Mouse (Mus musculus) stomach, embryonic 14.5 days (tissue): ENCODE results near the gene Ppp1r14a. TPM values are rescaled to one million over a fixed set of nuclear protein-coding genes. Genes with fewer than 3 reads are reported as not detected.

ENCODE experiments used
- ATAC-seq: fragments of 200-750 bp; cut with Nextera tagmentation; 2 replicates; pipeline ENCODE4 v1.8.0; 2017; ENCODE audit warnings: low read depth, moderate TSS enrichment; ENCODE audit not compliant: insufficient number of reproducible peaks, insufficient read depth, low FRiP score
- H3K27ac ChIP-seq: fragments of 300-500 bp; sonication (generic); 2 replicates; pipeline ENCODE4 v1.5.1; 2014; ENCODE audit warnings: mild to moderate bottlenecking, low read length, moderate library complexity, mixed read lengths
- H3K27me3 ChIP-seq: fragments of 300-500 bp; sonication (generic); 2 replicates; pipeline ENCODE4 v1.6.1; 2014; ENCODE audit warnings: low read length, control low read depth, mixed read lengths; ENCODE audit not compliant: control insufficient read depth, insufficient read depth
- H3K36me3 ChIP-seq: fragments of 300-500 bp; sonication (generic); 2 replicates; pipeline ENCODE4 v1.6.1; 2014; ENCODE audit warnings: mild to moderate bottlenecking, control low read depth, low read length, moderate library complexity, mixed read lengths; ENCODE audit not compliant: control insufficient read depth, insufficient read depth
- H3K4me1 ChIP-seq: fragments of 300-500 bp; sonication (generic); 2 replicates; pipeline ENCODE4 v1.6.1; 2014; ENCODE audit warnings: low read length, control low read depth, mixed read lengths; ENCODE audit not compliant: control insufficient read depth, insufficient read depth
- H3K4me2 ChIP-seq: fragments of 300-500 bp; sonication (generic); replicated peaks from 2 replicates; pipeline ENCODE4 v1.6.1; 2014; ENCODE audit warnings: low read depth, low read length, control low read depth
- H3K4me3 ChIP-seq: fragments of 300-500 bp; sonication (generic); 2 replicates; pipeline ENCODE4 v1.5.1; 2014; ENCODE audit warnings: low read depth, low read length, control low read depth
- H3K9ac ChIP-seq: fragments of 300-500 bp; sonication (generic); replicated peaks from 2 replicates; pipeline ENCODE4 v1.6.1; 2014; ENCODE audit warnings: low read depth, mild to moderate bottlenecking, control low read depth, low read length, moderate library complexity, mixed read lengths
- H3K9me3 ChIP-seq: fragments of 300-500 bp; sonication (generic); 2 replicates; pipeline ENCODE4 v1.6.1; 2016; ENCODE audit warnings: low read depth, low read length, control low read depth; ENCODE audit not compliant: control insufficient read depth
- whole genome bisulfite sequencing: fragments of 180-500 bp; shearing (Covaris S2); extraction: QIAGEN DNeasy Blood & Tissue Kit; methylation state at CpG from one replicate; pipeline ENCODE4 v1.1.7; 2014; 5-methylcytosine and 5-hydroxymethylcytosine counted together
- polyA plus RNA-seq: library from polyadenylated mRNA; unstranded; fragments of >200 nt; fragmentation: Nextera tagmentation; extraction: Ambion mirVana; gene quantifications from 2 replicates; pipeline ENCODE4 v1.2.1, GENCODE M21; 2014

The Ppp1r14a gene
- polyA plus RNA-seq, 1 experiment from 2014 or later: 47.4 TPM

DNA sequence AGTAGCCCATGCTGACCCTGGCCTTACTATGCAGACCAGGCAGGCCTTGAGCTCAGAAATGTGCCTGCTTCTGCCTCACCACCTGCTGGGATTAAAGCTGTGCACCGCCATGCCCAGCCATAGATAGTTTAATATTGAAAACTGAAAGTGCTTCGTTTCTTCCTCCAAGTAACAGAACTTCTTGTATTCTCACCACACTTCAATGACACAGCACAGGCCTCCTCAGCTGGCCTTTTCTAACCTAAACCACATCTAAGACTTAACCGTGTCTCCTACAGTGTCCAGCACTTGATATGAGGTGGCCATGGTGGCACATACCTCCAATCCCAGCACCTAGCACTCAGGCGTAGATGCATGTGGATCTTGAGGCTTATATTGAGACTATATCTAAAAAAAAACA lies 18.7 kb upstream of the Ppp1r14a start:
- 80% methylated on average over 4 of the region's 4 CpGs for WGBS
- no peak overlapping the region for H3K4me2 ChIP-seq
- no peaks in the 10 kb centered on the region for H3K36me3 ChIP-seq
- no peaks in the 10 kb centered on the region for H3K9me3 ChIP-seq
- no peak overlapping the region for H3K27ac ChIP-seq
- no peaks in the 10 kb centered on the region for H3K27me3 ChIP-seq
- peaks cover 4% of the 10 kb centered on the region; the same call in 1 of the 2 replicates for H3K4me1 ChIP-seq
- no peak for ATAC-seq
- H3K4me3 ChIP-seq: no peak overlapping the region
- no peak overlapping the region for H3K9ac ChIP-seq

DNA sequence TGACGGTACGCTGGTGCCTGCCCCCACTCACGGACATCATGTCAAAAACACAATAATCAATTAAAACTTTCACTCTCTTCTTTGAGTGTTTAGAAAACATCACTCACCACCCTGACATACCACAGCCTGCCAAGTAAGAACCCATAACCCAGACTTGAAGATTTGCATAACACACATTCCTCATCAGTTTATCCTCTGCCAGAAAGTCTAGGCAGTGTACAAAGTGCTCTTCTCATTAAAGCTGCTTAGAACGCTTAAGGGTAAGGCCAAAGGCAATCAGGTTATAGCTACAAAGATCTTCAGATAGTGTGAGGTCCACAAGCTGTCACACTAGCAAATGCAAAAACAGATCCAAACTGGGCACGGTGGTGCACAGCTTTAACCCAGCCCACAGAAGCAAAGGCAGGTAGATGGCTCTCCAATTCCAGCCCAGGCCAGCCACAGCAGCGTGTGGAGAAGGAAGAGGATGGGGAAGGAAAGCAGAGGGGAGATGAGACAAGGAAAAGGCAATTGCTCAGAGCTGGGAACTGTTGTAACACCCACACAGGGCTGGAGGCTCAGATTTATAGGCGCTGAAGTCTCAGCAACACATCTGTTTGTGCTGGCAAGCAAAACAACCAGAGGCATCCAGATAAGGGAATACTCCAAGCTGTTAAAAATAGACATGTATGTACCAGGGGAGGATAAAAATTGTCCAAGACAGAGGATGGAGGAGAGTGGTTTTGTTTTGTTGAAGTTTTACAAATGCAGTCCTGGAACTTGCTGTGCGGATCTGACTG lies 17.2 kb upstream of the Ppp1r14a start:
- 54% methylated on average over 8 of the region's 8 CpGs for WGBS
- Histone ChIP-seq H3K9ac (no peak overlapping the region), H3K4me1 (peaks cover 8% of the 10 kb centered on the region; the same call in 1 of the 2 replicates), H3K9me3 (no peaks in the 10 kb centered on the region), H3K36me3 (no peaks in the 10 kb centered on the region), H3K4me3 (no peak overlapping the region), H3K4me2 (no peak overlapping the region), H3K27ac (peak overlapping the region; percentile 27; the same call in 1 of the 2 replicates), H3K27me3 (no peaks in the 10 kb centered on the region)
- ATAC-seq: no peak

DNA sequence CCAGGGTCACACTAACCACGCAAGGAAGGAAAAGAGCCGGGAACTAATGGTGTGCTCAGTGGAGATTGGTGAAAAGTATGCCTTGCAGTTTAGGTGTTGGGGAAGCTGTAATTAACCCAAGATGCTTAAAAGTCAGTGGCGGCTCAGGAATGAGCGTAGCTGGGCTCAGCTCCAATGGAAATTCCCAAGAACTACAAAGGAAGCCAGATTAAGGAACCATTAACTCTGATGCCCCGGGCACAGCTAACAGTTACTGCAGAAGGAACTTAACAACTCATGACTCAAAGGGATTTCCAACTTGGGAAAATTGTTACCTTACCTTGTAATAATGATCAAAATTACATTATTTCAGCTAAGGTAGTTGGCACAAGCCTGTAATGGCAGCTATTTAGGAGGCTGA lies 12.4 kb upstream of the Ppp1r14a start:
- Histone ChIP-seq H3K27ac (no peak overlapping the region), H3K9ac (no peak overlapping the region), H3K4me1 (peaks cover 8% of the 10 kb centered on the region; the same call in 1 of the 2 replicates), H3K4me2 (no peak overlapping the region), H3K9me3 (no peaks in the 10 kb centered on the region), H3K27me3 (no peaks in the 10 kb centered on the region), H3K4me3 (no peak overlapping the region), H3K36me3 (no peaks in the 10 kb centered on the region)
- WGBS: 81% methylated on average over 5 of the region's 5 CpGs
- no peak for ATAC-seq

- no peak overlapping the region for H3K4me3 ChIP-seq
- no peaks in the 10 kb centered on the region for H3K36me3 ChIP-seq
- H3K27ac ChIP-seq: no peak overlapping the region
- H3K27me3 ChIP-seq: 0 out of 2 replicates have a peak, but pooled peaks cover 3% of the 10 kb centered on the region
- ATAC-seq: no peak
- no peak overlapping the region for H3K9ac ChIP-seq
- WGBS: 86% methylated on average over 4 of the region's 4 CpGs
- H3K9me3 ChIP-seq: no peaks in the 10 kb centered on the region
- peaks cover 13% of the 10 kb centered on the region; the same call in 1 of the 2 replicates for H3K4me1 ChIP-seq
- no peak overlapping the region for H3K4me2 ChIP-seq
Measured at GRCm38 (mm10) chr7:29277510-29277909, 11.6 kb upstream of the Ppp1r14a start.

DNA sequence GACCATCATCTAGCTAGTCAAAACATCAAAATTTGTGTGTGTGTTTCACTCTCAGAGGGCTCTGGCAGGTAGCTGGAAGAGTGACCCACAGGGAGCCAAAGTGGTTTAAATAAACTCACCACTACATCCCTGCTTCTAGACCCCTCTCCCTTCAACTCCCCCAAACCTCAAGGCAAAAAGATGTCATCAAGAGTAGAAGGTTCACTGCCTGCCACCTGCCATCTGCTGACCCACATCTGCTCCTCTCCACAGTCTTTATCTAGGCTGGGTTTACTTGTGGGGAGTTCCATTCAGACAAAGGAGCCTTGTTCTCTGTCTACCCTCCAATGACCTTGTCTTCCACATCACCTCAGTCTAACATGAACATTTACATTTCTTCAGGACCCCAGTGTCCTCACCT lies 9.8 kb upstream of the Ppp1r14a start:
- ATAC-seq: no peak
- no peaks in the 10 kb centered on the region for H3K9me3 ChIP-seq
- H3K9ac ChIP-seq: no peak overlapping the region
- peaks cover 15% of the 10 kb centered on the region; the same call in 1 of the 2 replicates for H3K4me1 ChIP-seq
- H3K4me2 ChIP-seq: peak overlapping the region; percentile 74; the same call in 1 of the 2 replicates
- no peak overlapping the region for H3K27ac ChIP-seq
- 0 out of 2 replicates have a peak, but pooled peaks cover 6% of the 10 kb centered on the region for H3K27me3 ChIP-seq
- no peak overlapping the region for H3K4me3 ChIP-seq
- no peaks in the 10 kb centered on the region for H3K36me3 ChIP-seq

DNA sequence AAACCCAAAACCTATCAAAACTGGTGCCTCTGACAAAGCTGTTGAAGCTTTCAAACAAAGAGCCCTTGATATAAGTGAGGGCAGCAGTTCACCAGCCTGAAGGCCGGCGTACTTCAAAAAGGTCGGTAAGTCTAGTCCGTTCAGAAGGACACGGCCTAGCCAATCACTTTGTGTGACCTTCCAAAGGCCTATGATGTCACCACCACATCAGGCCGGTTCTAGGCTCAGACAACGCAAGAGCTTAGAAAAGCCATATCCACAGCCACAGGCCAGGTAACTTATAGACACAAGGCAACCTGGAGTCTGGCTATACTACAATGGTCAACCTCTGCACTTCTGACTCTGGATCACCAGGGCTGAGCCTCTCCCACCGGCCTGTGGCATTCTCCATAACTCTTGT lies 9.2 kb upstream of the Ppp1r14a start:
- no peak for ATAC-seq
- Histone ChIP-seq H3K36me3 (no peaks in the 10 kb centered on the region), H3K9me3 (no peaks in the 10 kb centered on the region), H3K27me3 (0 out of 2 replicates have a peak, but pooled peaks cover 6% of the 10 kb centered on the region), H3K9ac (no peak overlapping the region), H3K27ac (no peak overlapping the region), H3K4me2 (peak overlapping the region; percentile 74), H3K4me3 (peak overlapping the region; percentile 48; the same call in 1 of the 2 replicates), H3K4me1 (peaks cover 15% of the 10 kb centered on the region; the same call in 1 of the 2 replicates)
- 46% methylated on average over 8 of the region's 8 CpGs for WGBS

DNA sequence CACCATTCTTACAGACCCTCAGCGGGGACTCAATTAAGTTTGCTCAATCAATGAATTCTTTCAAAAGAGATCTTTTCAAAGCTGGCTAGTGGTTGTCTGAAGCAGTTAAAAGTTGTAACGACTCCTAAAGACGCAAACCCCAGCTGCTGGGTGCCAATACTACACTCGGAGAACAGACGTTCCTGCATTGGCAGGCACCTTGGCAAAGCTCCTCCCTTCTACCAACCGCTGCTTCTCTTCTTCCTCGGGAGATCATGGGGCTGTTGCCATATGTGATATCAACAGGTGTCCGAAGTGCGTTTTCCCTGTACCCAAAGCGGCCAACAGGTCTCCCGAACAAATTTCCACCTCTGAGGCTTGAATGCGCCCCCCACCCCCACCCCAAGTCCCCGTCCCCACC lies 8.3 kb upstream of the Ppp1r14a start:
- Histone ChIP-seq H3K9ac (0 out of 2 replicates have a peak overlapping the region, but pooled peaks have one; percentile 57), H3K4me3 (peak overlapping the region; percentile 48), H3K27me3 (0 out of 2 replicates have a peak, but pooled peaks cover 6% of the 10 kb centered on the region), H3K4me2 (peak overlapping the region; percentile 74), H3K9me3 (no peaks in the 10 kb centered on the region), H3K4me1 (peaks cover 15% of the 10 kb centered on the region; the same call in 1 of the 2 replicates), H3K27ac (no peak overlapping the region), H3K36me3 (no peaks in the 10 kb centered on the region)
- WGBS: 9% methylated on average over 13 of the region's 13 CpGs
- ATAC-seq: no peak

GRCm38 (mm10) chr7:29281201-29282073 lies 7.7 kb upstream of the Ppp1r14a start, which contains the start of gene Spint2:
Gene Spint2 (minus strand): TSS chr7:29281912.
- H3K27me3 ChIP-seq: 0 out of 2 replicates have a peak, but pooled peaks cover 6% of the 10 kb centered on the region
- H3K9me3 ChIP-seq: no peaks in the 10 kb centered on the region
- ATAC-seq: peak; percentile 91
- H3K27ac ChIP-seq: peak within 1 kb of the TSS; percentile 86
- WGBS: under 1% methylated on average over 69 of the region's 80 CpGs
- peaks cover 14% of the 10 kb centered on the region; the same call in 1 of the 2 replicates for H3K4me1 ChIP-seq
- no peaks in the 10 kb centered on the region for H3K36me3 ChIP-seq
- peak within 1 kb of the TSS; percentile 48 for H3K4me3 ChIP-seq
- H3K4me2 ChIP-seq: peak within 1 kb of the TSS; percentile 74
- peak within 1 kb of the TSS; percentile 57 for H3K9ac ChIP-seq
